Mouse (Mus musculus): ENCODE measurements around the gene Gm20518. TPM values are rescaled to one million over a fixed set of nuclear protein-coding genes. Genes with fewer than 3 reads are reported as not detected.
A peak's percentile ranks its signal among the peaks of the same experiment; 100 is the strongest.

The Gm20518 gene
- total and polyA plus RNA-seq, 3 experiments, result 0.35 to 0.53 TPM; not detected in 1

GRCm38 (mm10) chr16:17911052-17911595 lies 19.7 kb upstream of the Gm20518 start, which contains the start of gene Ess2 (continued):
- TF ChIP-seq MAX (IDR thresholded peaks at IDR 0.05; ENCODE audit: low read length) (peak; percentile 54), MYC (IDR thresholded peaks at IDR 0.05; ENCODE audit: low read depth, low read length) (peak; percentile 72; the same call in 1 of the 2 replicates), RCOR1 (IDR thresholded peaks at IDR 0.05; ENCODE audit: low read depth, low read length) (no peak), USF2 (IDR thresholded peaks at IDR 0.05; ENCODE audit: borderline replicate concordance in 1 of 2, insufficient read depth in 1 of 2, low read depth in 1 of 2, low read length in 2 of 2) (no peak), TAL1 (IDR thresholded peaks at IDR 0.05; ENCODE audit: low read length) (no peak), USF1 (IDR thresholded peaks at IDR 0.05; ENCODE audit: low read depth, low read length) (no peak), ZNF384 (IDR thresholded peaks at IDR 0.05; ENCODE audit: low read depth, low read length) (peak; percentile 99), ZKSCAN1 (IDR thresholded peaks at IDR 0.05; ENCODE audit: low read depth, low read length) (no peak), ZC3H11A (IDR thresholded peaks at IDR 0.05; ENCODE audit: low read depth, low read length) (peak; percentile 80), SMC3 (IDR thresholded peaks at IDR 0.05; ENCODE audit: low read depth, low read length) (peak; percentile 93), CTCF (IDR thresholded peaks at IDR 0.05 in 2 of 3, conservative IDR thresholded peaks at IDR 0.05 in 1 of 3; ENCODE audit: control insufficient read depth in 1 of 3, insufficient read depth in 1 of 3, low read depth in 2 of 3, low read length in 3 of 3, poor library complexity in 1 of 3, severe bottlenecking in 1 of 3) (peak; percentile 64 to 95 (median 68)), HCFC1 (IDR thresholded peaks at IDR 0.05; ENCODE audit: low read depth, low read length) (peak; percentile 98), ELF1 (IDR thresholded peaks at IDR 0.05; ENCODE audit: low read depth, low read length) (peak; percentile 82; the same call in 1 of the 2 replicates)

DNA sequence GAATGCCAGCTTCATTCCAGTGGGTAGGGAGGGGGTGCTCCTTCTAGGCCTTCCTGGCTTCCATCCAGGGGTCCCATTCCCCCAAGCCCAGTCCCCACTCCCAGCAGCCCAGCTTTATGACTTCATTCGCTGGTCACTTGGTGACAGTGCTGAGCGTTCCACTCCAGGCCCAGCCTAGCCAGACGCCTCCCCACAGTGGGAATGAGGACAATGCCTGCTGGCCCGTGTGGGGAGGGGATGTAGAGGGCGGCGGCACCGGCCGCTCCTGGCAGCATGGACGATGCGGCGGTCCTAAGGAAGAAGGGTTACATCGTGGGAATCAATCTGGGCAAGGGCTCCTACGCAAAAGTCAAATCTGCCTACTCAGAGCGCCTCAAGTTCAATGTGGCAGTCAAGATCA lies 7.0 kb upstream of the Gm20518 start, which contains the start of the genes Dgcr2 and Tssk2:
Gene Dgcr2 (minus strand): TSS at position 101 of the 400 bp plus-strand sequence.
Gene Tssk2 (plus strand): TSS at position 176 of the 400 bp plus-strand sequence.
- Histone ChIP-seq H3K27ac (ENCODE audit: control insufficient read depth, low read depth, low read length) (no peak within 1 kb of the TSS), H3K36me3 (ENCODE audit: control insufficient read depth in 1 of 2, insufficient read depth in 2 of 2, low read length in 2 of 2) (peaks cover 0 to 2% of the 10 kb centered on the region in 2 experiments; a peak in 1 of 4 replicates)

More for the DNA sequence above, 7.0 kb upstream of the Gm20518 start, which contains the start of the genes Dgcr2 and Tssk2:
- Histone ChIP-seq H3K9ac (ENCODE audit: control insufficient read depth, low read depth, low read length, poor library complexity, severe bottlenecking) (no peak within 1 kb of the TSS), H3K9me3 (replicated peaks; ENCODE audit: insufficient read depth, low read length) (no peaks in the 10 kb centered on the region), H3K4me1 (ENCODE audit: control insufficient read depth in 1 of 2, insufficient read depth in 2 of 2, low read length in 2 of 2) (no peaks in the 10 kb centered on the region), H3K4me3 (ENCODE audit: control insufficient read depth in 1 of 2, insufficient read depth in 1 of 2, low read depth in 2 of 2, low read length in 2 of 2) (no peak within 1 kb of the TSS), H3K79me2 (ENCODE audit: control insufficient read depth, insufficient read depth, low read length, poor library complexity) (no peaks in the 10 kb centered on the region), H3K27me3 (ENCODE audit: control insufficient read depth in 1 of 2, insufficient read depth in 2 of 2, low read length in 2 of 2) (no peaks in the 10 kb centered on the region)
- DNase-seq (ENCODE audit: low read depth, low spot score), result no peak
- TF ChIP-seq CTCF (IDR thresholded peaks at IDR 0.05 in 2 of 3, conservative IDR thresholded peaks at IDR 0.05 in 1 of 3; ENCODE audit: control insufficient read depth in 1 of 3, insufficient read depth in 1 of 3, low read depth in 2 of 3, low read length in 3 of 3, poor library complexity in 1 of 3, severe bottlenecking in 1 of 3), result no peak
- TF ChIP-seq POLR2AphosphoS2 (IDR thresholded peaks at IDR 0.05; ENCODE audit: low read length), result no peak
- TF ChIP-seq BHLHE40 (IDR thresholded peaks at IDR 0.05; ENCODE audit: borderline replicate concordance, low read depth, low read length), result no peak
- no peak for TF ChIP-seq MEF2A (IDR thresholded peaks at IDR 0.05; ENCODE audit: extremely low read depth, insufficient replicate concordance, low read depth, low read length, poor library complexity, severe bottlenecking)
- TF ChIP-seq TAL1 (IDR thresholded peaks at IDR 0.05; ENCODE audit: low read length), result no peak
- TF ChIP-seq MAFK (IDR thresholded peaks at IDR 0.05; ENCODE audit: borderline replicate concordance, low read depth, low read length), result no peak
- no peak for TF ChIP-seq NRF1 (IDR thresholded peaks at IDR 0.05; ENCODE audit: insufficient read depth, low read depth, low read length, poor library complexity, severe bottlenecking)
- TF ChIP-seq JUND (IDR thresholded peaks at IDR 0.05; ENCODE audit: low read depth, low read length), result no peak
- no peak for TF ChIP-seq ETS1 (IDR thresholded peaks at IDR 0.05; ENCODE audit: low read depth, low read length)
- no peak for TF ChIP-seq USF1 (IDR thresholded peaks at IDR 0.05; ENCODE audit: low read depth, low read length)
- TF ChIP-seq MYC (IDR thresholded peaks at IDR 0.05; ENCODE audit: low read depth, low read length), result no peak
- no peak for TF ChIP-seq ELF1 (IDR thresholded peaks at IDR 0.05; ENCODE audit: low read depth, low read length)
- TF ChIP-seq MYB (IDR thresholded peaks at IDR 0.05; ENCODE audit: low read depth, low read length), result no peak
- no peak for TF ChIP-seq HCFC1 (IDR thresholded peaks at IDR 0.05; ENCODE audit: low read depth, low read length)
- no peak for TF ChIP-seq ZKSCAN1 (IDR thresholded peaks at IDR 0.05; ENCODE audit: low read depth, low read length)
- TF ChIP-seq RAD21 (IDR thresholded peaks at IDR 0.05; ENCODE audit: low read depth, low read length), result no peak
- TF ChIP-seq EP300 (IDR thresholded peaks at IDR 0.05; ENCODE audit: low read depth in 1 of 2, low read length in 2 of 2), result no peak
- TF ChIP-seq ZMIZ1 (IDR thresholded peaks at IDR 0.05; ENCODE audit: low read depth, low read length), result no peak
- TF ChIP-seq TCF12 (IDR thresholded peaks at IDR 0.05; ENCODE audit: low read depth, low read length), result no peak

Data from MEL (cell line).